Mouse (Mus musculus) brain, embryonic 14.5 days (tissue): Measurements from ENCODE around the gene Gm11172.

ENCODE experiments used
- CTCF ChIP-seq: fragments of 200-500 bp; IDR thresholded peaks from 2 replicates; pipeline ENCODE4 v1.5.1; 2012; ENCODE audit warnings: inconsistent platforms, mild to moderate bottlenecking, moderate library complexity, borderline replicate concordance; ENCODE audit not compliant: insufficient read depth, insufficient read length; ENCODE audit errors: extremely low read depth
- POLR2A ChIP-seq: fragments of 200-500 bp; IDR thresholded peaks from 2 replicates; pipeline ENCODE4 v1.6.1; 2012; ENCODE audit warnings: mild to moderate bottlenecking, inconsistent platforms, borderline replicate concordance; ENCODE audit not compliant: poor library complexity, insufficient read depth, insufficient read length, severe bottlenecking; ENCODE audit errors: extremely low read depth

GRCm38 (mm10) chr16:10842282-10842855 lies 29.7 kb downstream of the Gm11172 start:
- TF ChIP-seq CTCF = no peak
- no peak for TF ChIP-seq POLR2A
